Mouse (Mus musculus): ENCODE measurements around the gene Trim75.
"Not testable (repeated sequence)": the region's sequence is repeated elsewhere in the genome, so short reads cannot be mapped to it uniquely, and the experiment has no call there.

Gene Trim75

GRCm38 (mm10) chr8:64987731-64988130 lies at the start of gene Trim75:
Gene Trim75, minus strand, starts transcription at chr8:64987831.
- in situ Hi-C loops (cut with MboI; ENCODE audit: unreplicated experiment in 2 of 2): no loop called here

GRCm38 (mm10) chr8:65037117-65037533 lies 49.5 kb upstream of the Trim75 start, which contains the start of gene Apela:
Gene Apela, minus strand, starts transcription at chr8:65037336.
- in situ Hi-C loops (cut with MboI; ENCODE audit: unreplicated experiment in 2 of 2): no loop called here

GRCm38 (mm10) chr8:65034136-65034535 lies 46.5 kb upstream of the Trim75 start:
- in situ Hi-C loops (cut with MboI; ENCODE audit: unreplicated experiment in 2 of 2): no loop called here

- in situ Hi-C loops (cut with MboI; ENCODE audit: unreplicated experiment in 2 of 2): no loop called here
These were observed 45.4 kb upstream of the Trim75 start for GRCm38 (mm10) chr8:65033056-65033455.

GRCm38 (mm10) chr8:65032107-65032506 lies 44.5 kb upstream of the Trim75 start:
- in situ Hi-C loops (cut with MboI; ENCODE audit: unreplicated experiment in 2 of 2): no loop called here

- in situ Hi-C loops (cut with MboI; ENCODE audit: unreplicated experiment in 2 of 2): no loop called here
These were observed 43.3 kb upstream of the Trim75 start for GRCm38 (mm10) chr8:65030735-65031485.

GRCm38 (mm10) chr8:65029776-65030175 lies 42.1 kb upstream of the Trim75 start:
- in situ Hi-C loops (cut with MboI; ENCODE audit: unreplicated experiment in 2 of 2): loop anchor here (5.0 kb wide), 1 partner anchor 1413 kb away; no protein-coding TSS in a partner anchor

GRCm38 (mm10) chr8:65028959-65029686 lies 41.5 kb upstream of the Trim75 start:
- in situ Hi-C loops (cut with MboI; ENCODE audit: unreplicated experiment in 2 of 2): loop anchor here (5.0 kb wide), 1 partner anchor 1413 kb away; no protein-coding TSS in a partner anchor

- in situ Hi-C loops (cut with MboI; ENCODE audit: unreplicated experiment in 2 of 2): no loop called here
These were observed 34.9 kb upstream of the Trim75 start for GRCm38 (mm10) chr8:65022485-65022884.

- in situ Hi-C loops (cut with MboI; ENCODE audit: unreplicated experiment in 2 of 2): no loop called here
These were observed 30.8 kb upstream of the Trim75 start, which contains the start of the genes Trim61 and Trim60 for GRCm38 (mm10) chr8:65018423-65018822. Gene Trim61, minus strand, starts transcription at chr8:65018523. Gene Trim60, minus strand, starts transcription at chr8:65018584.

GRCm38 (mm10) chr8:65007616-65008015 lies 20.0 kb upstream of the Trim75 start:
- in situ Hi-C loops (cut with MboI; ENCODE audit: unreplicated experiment in 2 of 2): not testable (repeated sequence)

GRCm38 (mm10) chr8:64998806-64999365 lies 11.3 kb upstream of the Trim75 start:
- in situ Hi-C loops (cut with MboI; ENCODE audit: unreplicated experiment in 2 of 2): no loop called here

- in situ Hi-C loops (cut with MboI; ENCODE audit: unreplicated experiment in 2 of 2): no loop called here
These were observed 4.3 kb downstream of the Trim75 start for GRCm38 (mm10) chr8:64983150-64983897.

GRCm38 (mm10) chr8:64962836-64963235 lies 24.8 kb downstream of the Trim75 start:
- in situ Hi-C loops (cut with MboI; ENCODE audit: unreplicated experiment in 2 of 2): loop anchor here (5.0 kb wide), 1 partner anchor 149 kb away; no protein-coding TSS in a partner anchor

- in situ Hi-C loops (cut with MboI; ENCODE audit: unreplicated experiment in 2 of 2): loop anchor here (10.0 kb wide), 1 partner anchor 1366 kb away; no protein-coding TSS in a partner anchor
These were observed 28.6 kb downstream of the Trim75 start for GRCm38 (mm10) chr8:64959025-64959424.

GRCm38 (mm10) chr8:64952101-64952500 lies 35.5 kb downstream of the Trim75 start:
- in situ Hi-C loops (cut with MboI; ENCODE audit: unreplicated experiment in 2 of 2): loop anchor here (5.0 to 10.0 kb wide), 2 partner anchors 1373 to 1535 kb away; partner anchors contain the start of gene Tma16 (in 1 of the 2)

GRCm38 (mm10) chr8:64948371-64948770 lies 39.3 kb downstream of the Trim75 start:
- in situ Hi-C loops (cut with MboI; ENCODE audit: unreplicated experiment in 2 of 2): loop anchor here (5.0 to 10.0 kb wide), 5 partner anchors 216 to 1914 kb away; partner anchors contain the start of genes Msmo1 (in 1 of the 2) and Naf1 (in 1 of the 2)

GRCm38 (mm10) chr8:64947698-64948034 lies 40.0 kb downstream of the Trim75 start:
- in situ Hi-C loops (cut with MboI; ENCODE audit: unreplicated experiment in 2 of 2): loop anchor here (5.0 to 10.0 kb wide), 5 partner anchors 215 to 1915 kb away; partner anchors contain the start of genes Msmo1 (in 1 of the 2) and Naf1 (in 1 of the 2)

- in situ Hi-C loops (cut with MboI; ENCODE audit: unreplicated experiment in 2 of 2): loop anchor here (5.0 to 10.0 kb wide), 5 partner anchors 215 to 1915 kb away; partner anchors contain the start of genes Msmo1 (in 1 of the 2) and Naf1 (in 1 of the 2)
These were observed 40.6 kb downstream of the Trim75 start, which contains the start of gene Tmem192 for GRCm38 (mm10) chr8:64946820-64947697. Gene Tmem192, plus strand, starts transcription at chr8:64947185.

All from v-Abl transformed pro-B cells (cell line).